Mouse (Mus musculus) embryonic facial prominence, embryonic 11.5 days (tissue): ENCODE data around the gene 1700017B05Rik. TPM values are rescaled to one million over a fixed set of nuclear protein-coding genes. Genes with fewer than 3 reads are reported as not detected.
A peak's percentile ranks its signal among the peaks of the same experiment; 100 is the strongest.

Experiments
- ATAC-seq: fragments of 200-750 bp; cut with Nextera tagmentation; replicated peaks from 2 replicates; pipeline ENCODE4 v1.8.0; 2017; ENCODE audit warnings: low read depth; ENCODE audit not compliant: insufficient number of reproducible peaks, low FRiP score, low TSS enrichment
- DNase-seq: peaks from one replicate; pipeline ENCODE4 v3.0.0-alpha.2; 2015; ENCODE audit warnings: low spot score
- H3K27ac ChIP-seq: fragments of 300-500 bp; sonication (generic); replicated peaks from 2 replicates; pipeline ENCODE4 v1.5.1; 2014; ENCODE audit warnings: mild to moderate bottlenecking, low read depth, low read length, control low read depth
- H3K27me3 ChIP-seq: fragments of 300-500 bp; sonication (generic); 2 replicates; pipeline ENCODE4 v1.6.1; 2014; ENCODE audit warnings: mild to moderate bottlenecking, low read length, moderate library complexity, mixed read lengths; ENCODE audit not compliant: control insufficient read depth, insufficient read depth
- H3K36me3 ChIP-seq: fragments of 300-500 bp; sonication (generic); replicated peaks from 2 replicates; pipeline ENCODE4 v1.6.1; 2014; ENCODE audit warnings: low read depth, mild to moderate bottlenecking, low read length, moderate library complexity, mixed read lengths; ENCODE audit not compliant: control insufficient read depth, insufficient read depth
- H3K4me1 ChIP-seq: fragments of 300-500 bp; sonication (generic); 2 replicates; pipeline ENCODE4 v1.6.1; 2014; ENCODE audit warnings: low read length, mixed read lengths; ENCODE audit not compliant: control insufficient read depth, insufficient read depth
- H3K4me2 ChIP-seq: fragments of 300-500 bp; sonication (generic); 2 replicates; pipeline ENCODE4 v1.6.1; 2014; ENCODE audit warnings: low read depth, mild to moderate bottlenecking, control low read depth, low read length, moderate library complexity
- H3K4me3 ChIP-seq: fragments of 300-500 bp; sonication (generic); 2 replicates; pipeline ENCODE4 v1.5.1; 2014; ENCODE audit warnings: low read depth, low read length, control low read depth
- H3K9ac ChIP-seq: fragments of 300-500 bp; sonication (generic); replicated peaks from 2 replicates; pipeline ENCODE4 v1.6.1; 2014; ENCODE audit warnings: mild to moderate bottlenecking, control low read depth, low read length
- H3K9me3 ChIP-seq: fragments of 300-500 bp; sonication (generic); replicated peaks from 2 replicates; pipeline ENCODE4 v1.6.1; 2016; ENCODE audit warnings: mild to moderate bottlenecking, low read length, inconsistent platforms, mixed read lengths; ENCODE audit not compliant: control insufficient read depth
- WGBS: fragments of 180-500 bp; shearing (Covaris S2); extraction: QIAGEN DNeasy Blood & Tissue Kit; methylation state at CpG from one replicate; pipeline ENCODE4 v1.1.7; 2014; 5-methylcytosine and 5-hydroxymethylcytosine counted together
- polyA plus RNA-seq: library from polyadenylated mRNA; unstranded; fragments of >200 nt; fragmentation: Nextera tagmentation; extraction: Ambion mirVana; gene quantifications from 2 replicates; pipeline ENCODE4 v1.2.1, GENCODE M21; 2014

The 1700017B05Rik gene
- polyA plus RNA-seq, 1 experiment from 2014 or later, result 11.9 TPM

DNA sequence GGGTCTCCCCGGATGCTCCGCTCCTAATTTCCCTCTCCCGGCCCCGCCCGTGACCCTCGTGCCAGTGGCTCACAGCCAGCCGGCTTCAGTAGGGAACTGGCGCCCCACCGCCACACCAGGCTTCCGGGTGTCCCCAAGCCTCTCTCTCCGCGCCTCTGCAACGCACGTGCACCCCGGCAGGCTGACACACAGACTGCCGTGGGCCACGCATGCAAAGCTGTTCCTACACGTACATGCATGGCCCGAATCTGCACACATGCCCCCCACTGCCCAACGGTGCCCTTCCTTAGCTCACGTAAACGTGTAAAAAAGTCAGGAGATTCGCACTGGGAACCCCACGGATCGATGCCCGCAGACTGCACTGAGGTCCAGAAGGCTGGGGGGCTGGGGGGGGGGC lies 898 bp downstream of the 1700017B05Rik start:
- Histone ChIP-seq H3K4me2 (peak overlapping the region; percentile 72), H3K36me3 (no peaks in the 10 kb centered on the region; the same call in 1 of the 2 replicates), H3K4me3 (peak overlapping the region; percentile 77), H3K9me3 (no peaks in the 10 kb centered on the region), H3K9ac (peak overlapping the region; percentile 87), H3K27ac (no peak overlapping the region), H3K27me3 (no peaks in the 10 kb centered on the region), H3K4me1 (no peaks in the 10 kb centered on the region; the same call in 1 of the 2 replicates)
- ATAC-seq (no peak), DNase-seq (peak; percentile 34)
- under 1% methylated on average over 26 of the region's 26 CpGs for WGBS

DNA sequence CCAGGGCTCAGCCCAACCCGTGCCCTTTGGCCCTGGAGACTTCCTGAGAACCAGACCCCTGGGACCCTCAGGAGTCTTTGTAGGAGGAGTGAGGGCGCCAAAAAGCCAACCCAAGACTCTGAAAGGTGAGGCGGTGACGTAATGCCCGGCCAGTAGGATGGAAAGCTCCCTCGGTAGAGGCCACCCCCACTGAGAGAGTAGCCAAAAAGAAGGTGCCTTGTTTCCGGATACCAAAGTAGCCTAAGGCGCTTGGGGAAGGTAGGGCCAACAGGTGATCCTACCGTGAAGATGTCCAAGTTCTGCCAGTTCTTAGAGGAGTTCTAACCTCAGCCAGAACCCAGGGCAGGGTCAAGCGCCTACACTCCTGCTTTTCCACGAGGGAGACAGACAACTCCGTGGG lies 1.5 kb downstream of the 1700017B05Rik start:
- H3K9me3 ChIP-seq, result no peaks in the 10 kb centered on the region
- no peaks in the 10 kb centered on the region for H3K27me3 ChIP-seq
- H3K27ac ChIP-seq, result no peak overlapping the region
- peak overlapping the region; percentile 87 for H3K9ac ChIP-seq
- no peaks in the 10 kb centered on the region; the same call in 1 of the 2 replicates for H3K36me3 ChIP-seq
- ATAC-seq (no peak), DNase-seq (no peak)
- WGBS, result 18% methylated on average over 12 of the region's 12 CpGs
- no peaks in the 10 kb centered on the region; the same call in 1 of the 2 replicates for H3K4me1 ChIP-seq
- peak overlapping the region; percentile 77 for H3K4me3 ChIP-seq
- peak overlapping the region; percentile 72 for H3K4me2 ChIP-seq

DNA sequence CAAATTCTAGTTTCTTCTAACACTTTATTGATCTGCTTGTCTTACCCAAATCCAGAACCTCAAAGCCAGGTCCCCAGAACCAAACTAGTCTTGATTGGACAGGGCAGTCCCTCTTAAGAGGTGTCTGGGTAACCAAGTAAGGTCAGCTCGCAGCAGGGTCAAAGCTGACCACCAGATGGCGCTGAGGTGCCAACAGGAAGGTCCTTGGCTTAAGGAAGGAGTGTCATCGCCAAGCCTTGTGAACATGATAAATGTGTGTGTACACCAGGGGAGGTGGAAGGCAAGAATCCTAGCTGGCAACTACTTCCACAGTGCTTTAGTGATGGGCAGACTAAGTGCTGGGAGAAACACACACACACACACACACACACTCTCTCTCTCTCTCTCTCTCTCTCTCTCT lies 2.7 kb downstream of the 1700017B05Rik start:
- H3K4me1 ChIP-seq, result no peaks in the 10 kb centered on the region; the same call in 1 of the 2 replicates
- H3K27me3 ChIP-seq, result no peaks in the 10 kb centered on the region
- no peak overlapping the region for H3K4me3 ChIP-seq
- peaks cover 3% of the 10 kb centered on the region for H3K36me3 ChIP-seq
- no peak overlapping the region for H3K27ac ChIP-seq
- WGBS, result 5% methylated on average over 3 of the region's 3 CpGs
- DNase-seq, result peak; percentile 92
- no peak for ATAC-seq
- H3K9ac ChIP-seq, result no peak overlapping the region
- H3K9me3 ChIP-seq, result no peaks in the 10 kb centered on the region
- no peak overlapping the region for H3K4me2 ChIP-seq

DNA sequence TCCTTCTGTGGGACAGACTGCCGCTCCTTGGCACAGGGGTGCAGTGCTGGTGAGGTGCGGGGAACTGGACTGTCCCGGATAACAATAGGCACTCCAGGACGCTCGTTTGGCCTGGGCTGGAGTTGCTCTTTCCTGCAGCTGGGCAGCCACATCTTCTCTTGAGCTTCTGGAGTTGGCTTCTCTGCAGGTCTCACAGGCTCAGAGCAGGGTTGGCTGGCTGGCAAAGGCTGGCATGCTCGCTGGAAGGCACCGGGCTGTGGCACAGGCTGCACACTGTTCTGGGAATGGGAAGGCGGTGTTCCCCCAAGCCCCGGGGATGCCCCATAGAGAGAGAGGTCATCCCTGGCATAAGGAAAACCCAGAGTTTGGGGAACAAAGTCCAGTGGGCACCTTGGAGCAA lies 4.8 kb downstream of the 1700017B05Rik start:
- Histone ChIP-seq H3K9ac (no peak overlapping the region), H3K4me3 (no peak overlapping the region), H3K36me3 (peaks cover 7% of the 10 kb centered on the region), H3K4me1 (no peaks in the 10 kb centered on the region; the same call in 1 of the 2 replicates), H3K27ac (no peak overlapping the region), H3K9me3 (no peaks in the 10 kb centered on the region), H3K27me3 (no peaks in the 10 kb centered on the region), H3K4me2 (no peak overlapping the region)
- 97% methylated on average over 9 of the region's 9 CpGs for WGBS
- DNase-seq, result no peak
- no peak for ATAC-seq

DNA sequence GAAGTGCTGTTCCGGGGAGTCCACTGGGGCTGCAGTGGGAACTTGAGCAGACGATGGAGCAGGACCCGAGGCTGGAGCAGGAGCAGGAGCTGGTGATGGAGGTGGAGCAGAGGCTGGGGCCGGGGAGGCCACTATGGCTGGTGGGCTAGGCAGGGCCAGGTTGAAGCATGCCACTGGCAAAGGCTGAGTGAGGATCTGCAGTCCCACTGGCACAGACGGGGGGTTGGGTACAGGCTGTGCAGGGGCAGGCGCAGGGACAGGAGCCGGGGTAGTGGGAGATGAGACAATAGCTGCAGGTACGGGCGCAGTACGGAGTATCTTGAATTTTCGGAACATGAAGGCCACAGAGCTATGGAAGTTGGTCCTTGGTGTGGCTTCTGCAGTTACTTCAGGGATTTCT lies 5.6 kb downstream of the 1700017B05Rik start:
- Histone ChIP-seq H3K36me3 (peaks cover 7% of the 10 kb centered on the region), H3K27me3 (no peaks in the 10 kb centered on the region), H3K27ac (no peak overlapping the region), H3K4me2 (no peak overlapping the region), H3K4me1 (no peaks in the 10 kb centered on the region; the same call in 1 of the 2 replicates), H3K4me3 (no peak overlapping the region), H3K9ac (no peak overlapping the region), H3K9me3 (no peaks in the 10 kb centered on the region)
- ATAC-seq (no peak), DNase-seq (no peak)
- 95% methylated on average over 11 of the region's 11 CpGs for whole genome bisulfite sequencing

DNA sequence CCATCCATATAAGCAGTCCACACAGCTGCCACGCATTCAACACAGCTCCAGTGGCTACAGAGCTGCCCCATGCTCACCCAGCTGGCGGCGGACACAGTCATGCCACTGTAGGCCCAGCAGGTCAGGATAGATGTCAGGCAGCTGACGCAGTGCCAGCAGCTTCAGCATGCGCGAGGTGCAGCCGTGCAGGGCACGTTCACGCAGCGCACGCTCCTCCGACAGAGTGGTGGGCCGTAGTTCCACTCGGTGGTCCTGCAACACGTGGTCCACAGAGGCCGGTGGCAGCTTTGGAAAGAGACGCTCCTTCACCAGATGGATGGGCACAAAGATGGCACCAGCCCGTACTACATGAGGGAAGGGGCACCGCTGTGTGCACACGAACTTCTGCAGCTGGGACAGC lies 6.1 kb downstream of the 1700017B05Rik start:
- Histone ChIP-seq H3K9me3 (no peaks in the 10 kb centered on the region), H3K4me2 (no peak overlapping the region), H3K9ac (no peak overlapping the region), H3K27ac (no peak overlapping the region), H3K4me1 (no peaks in the 10 kb centered on the region; the same call in 1 of the 2 replicates), H3K27me3 (no peaks in the 10 kb centered on the region), H3K4me3 (no peak overlapping the region), H3K36me3 (peaks cover 7% of the 10 kb centered on the region)
- DNase-seq (no peak), ATAC-seq (no peak)
- WGBS, result 93% methylated on average over 20 of the region's 20 CpGs

DNA sequence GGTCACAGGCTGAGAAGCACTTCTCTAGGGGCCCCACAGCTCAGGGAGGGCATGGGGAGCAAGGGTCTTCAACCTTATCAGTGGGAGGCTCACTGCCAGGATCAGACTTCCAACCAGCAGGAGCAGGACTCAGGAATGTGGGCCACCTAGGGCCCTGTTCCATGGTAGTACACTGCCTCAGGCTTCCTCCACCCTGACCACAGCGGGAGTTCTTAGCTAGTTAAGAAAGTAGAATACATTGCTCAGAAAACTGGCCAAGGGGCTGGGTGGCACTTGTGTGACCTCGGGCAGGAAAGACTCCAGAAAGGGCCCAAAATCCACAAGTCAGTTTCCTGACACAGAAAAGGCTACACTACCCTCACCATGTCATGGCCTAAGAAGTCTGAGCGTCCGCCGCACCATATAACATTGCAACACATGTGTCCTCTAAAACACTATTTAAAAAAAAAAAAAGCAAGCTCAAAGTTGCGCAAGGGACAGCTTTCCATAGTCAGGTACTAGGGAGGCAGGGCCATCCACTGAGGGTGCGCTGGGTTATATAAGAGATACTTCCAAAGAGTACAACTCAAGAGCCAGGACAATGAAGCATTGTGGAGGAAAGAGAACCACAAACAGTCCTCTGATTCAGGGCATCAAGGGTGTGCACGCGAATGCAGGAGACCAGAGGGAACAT lies 7.5 kb downstream of the 1700017B05Rik start:
- H3K27me3 ChIP-seq, result no peaks in the 10 kb centered on the region
- no peak overlapping the region for H3K9ac ChIP-seq
- no peak for DNase-seq
- no peak overlapping the region for H3K4me2 ChIP-seq
- H3K9me3 ChIP-seq, result no peaks in the 10 kb centered on the region
- no peak overlapping the region for H3K4me3 ChIP-seq
- 73% methylated on average over 9 of the region's 9 CpGs for WGBS
- H3K27ac ChIP-seq, result no peak overlapping the region
- no peaks in the 10 kb centered on the region for H3K4me1 ChIP-seq
- no peak for ATAC-seq
- peaks cover 7% of the 10 kb centered on the region for H3K36me3 ChIP-seq

DNA sequence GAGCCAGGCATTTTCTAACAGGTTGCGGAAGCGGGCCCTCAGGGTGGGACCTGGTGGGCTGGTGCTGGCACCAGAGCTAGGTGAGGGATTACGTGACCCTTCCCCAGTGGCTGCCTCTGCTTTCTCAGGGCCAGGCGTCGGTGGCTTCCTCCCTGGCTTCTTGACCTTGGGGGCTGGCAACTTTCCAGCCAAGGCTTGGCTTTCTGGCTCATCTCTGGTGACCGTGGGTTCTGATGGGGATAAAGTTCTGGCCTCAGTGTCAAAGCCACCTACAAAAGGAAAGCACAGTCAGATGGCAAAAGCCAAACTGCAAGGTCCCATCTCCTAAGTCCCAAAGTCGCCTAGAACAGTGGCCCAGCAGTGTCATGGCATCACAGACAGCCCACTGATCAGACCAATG lies 8.4 kb downstream of the 1700017B05Rik start:
- Histone ChIP-seq H3K27ac (no peak overlapping the region), H3K9me3 (no peaks in the 10 kb centered on the region), H3K4me2 (no peak overlapping the region), H3K36me3 (peaks cover 7% of the 10 kb centered on the region), H3K4me3 (no peak overlapping the region), H3K9ac (no peak overlapping the region), H3K27me3 (no peaks in the 10 kb centered on the region), H3K4me1 (no peaks in the 10 kb centered on the region)
- WGBS, result 82% methylated on average over 7 of the region's 7 CpGs
- DNase-seq (no peak), ATAC-seq (no peak)
